ENCODE assay signal across 1 mouse cellular context in genomic region chr15:78169566-78169965, GRCm38 (mm10).
A peak's percentile ranks its signal among the peaks of the same experiment; 100 is the strongest.
TF ChIP-seq lines count a peak whose summit lies in the region.

No protein-coding gene starts in this region.

TF ChIP-seq in CH12.LX, 34 proteins besides CTCF, POLR2A, EP300 and RAD21 (continued from another document):
- TF ChIP-seq ZKSCAN1 (IDR thresholded peaks at IDR 0.05; ENCODE audit: borderline replicate concordance, low read depth, low read length): no peak
- TF ChIP-seq TBP (conservative IDR thresholded peaks at IDR 0.05; ENCODE audit: low read depth, low read length): no peak
- TF ChIP-seq MAFK (IDR thresholded peaks at IDR 0.05; ENCODE audit: insufficient replicate concordance, low read length): no peak
- TF ChIP-seq HCFC1 (IDR thresholded peaks at IDR 0.05; ENCODE audit: low read depth, low read length): no peak
- peak; percentile 95 for TF ChIP-seq MAX (IDR thresholded peaks at IDR 0.05; ENCODE audit: low read length)
- TF ChIP-seq MAZ (IDR thresholded peaks at IDR 0.05; ENCODE audit: low read depth, low read length): 0 out of 2 replicates have a peak, but pooled peaks have one; percentile 22
- TF ChIP-seq ETS1 (conservative IDR thresholded peaks at IDR 0.05; ENCODE audit: low read depth, low read length): peak; percentile 52; the same call in 1 of the 2 replicates
- peak; percentile 40; the same call in 1 of the 2 replicates for TF ChIP-seq BHLHE40 (IDR thresholded peaks at IDR 0.05; ENCODE audit: low read depth, low read length)
- TF ChIP-seq RCOR1 (conservative IDR thresholded peaks at IDR 0.05; ENCODE audit: low read depth, low read length): no peak
- TF ChIP-seq USF2 (conservative IDR thresholded peaks at IDR 0.05; ENCODE audit: low read depth, low read length): no peak
- no peak for TF ChIP-seq POLR2AphosphoS2 (IDR thresholded peaks at IDR 0.05; ENCODE audit: low read depth, low read length)
- TF ChIP-seq ZC3H11A (IDR thresholded peaks at IDR 0.05; ENCODE audit: low read depth, low read length): no peak
- TF ChIP-seq NRF1 (IDR thresholded peaks at IDR 0.05; ENCODE audit: low read depth, low read length): no peak
- TF ChIP-seq MEF2A (IDR thresholded peaks at IDR 0.05; ENCODE audit: borderline replicate concordance, low read depth, low read length): no peak
- TF ChIP-seq GABPA (IDR thresholded peaks at IDR 0.05; ENCODE audit: insufficient replicate concordance, low read depth, low read length): no peak
- TF ChIP-seq ZNF384 (IDR thresholded peaks at IDR 0.05; ENCODE audit: low read depth, low read length): no peak
- TF ChIP-seq USF1 (IDR thresholded peaks at IDR 0.05; ENCODE audit: low read depth, low read length): peak; percentile 65
- no peak for TF ChIP-seq KAT2A (IDR thresholded peaks at IDR 0.05; ENCODE audit: insufficient replicate concordance, low read length)
- no peak for TF ChIP-seq SMC3 (IDR thresholded peaks at IDR 0.05; ENCODE audit: low read depth, low read length)
- no peak for TF ChIP-seq JUN (IDR thresholded peaks at IDR 0.05; ENCODE audit: insufficient read depth, low read depth, low read length)
- TF ChIP-seq TCF12 (IDR thresholded peaks at IDR 0.05; ENCODE audit: low read depth, low read length): 0 out of 2 replicates have a peak, but pooled peaks have one; percentile 6
- no peak for TF ChIP-seq ZMIZ1 (IDR thresholded peaks at IDR 0.05; ENCODE audit: low read depth, low read length)
- TF ChIP-seq NELFE (IDR thresholded peaks at IDR 0.05; ENCODE audit: low read depth, low read length): no peak
- TF ChIP-seq IRF4 (IDR thresholded peaks at IDR 0.05; ENCODE audit: low read depth, low read length): 0 out of 2 replicates have a peak, but pooled peaks have one; percentile 30
- peak; percentile 69; the same call in 1 of the 2 replicates for TF ChIP-seq SIN3A (IDR thresholded peaks at IDR 0.05; ENCODE audit: low read length)
- TF ChIP-seq MYC (IDR thresholded peaks at IDR 0.05; ENCODE audit: low read depth, low read length): peak; percentile 93
